Mouse (Mus musculus): Measurements from ENCODE around the gene Stkld1.
A peak's percentile ranks its signal among the peaks of the same experiment; 100 is the strongest.

Gene Stkld1

GRCm38 (mm10) chr2:26963923-26964723 lies 30.3 kb downstream of the Stkld1 start, which contains the start of gene Rexo4:
Rexo4 (minus strand) TSS chr2:26964386.
- DNase-seq (ENCODE audit: low spot score): peak; percentile 93

GRCm38 (mm10) chr2:26964724-26965370 lies 31.0 kb downstream of the Stkld1 start:
- DNase-seq (ENCODE audit: low spot score): peak; percentile 22

- DNase-seq (ENCODE audit: low spot score): no peak
Observed at GRCm38 (mm10) chr2:26967262-26967661, 33.4 kb downstream of the Stkld1 start.

GRCm38 (mm10) chr2:26973116-26973515 lies 39.3 kb downstream of the Stkld1 start, which contains the start of gene Adamts13:
Adamts13 (plus strand) TSS chr2:26973416.
- peak; percentile 26 for DNase-seq (ENCODE audit: low spot score)

GRCm38 (mm10) chr2:26973960-26974359 lies 40.1 kb downstream of the Stkld1 start:
- peak; percentile 39 for DNase-seq (ENCODE audit: low spot score)

- no peak for DNase-seq (ENCODE audit: low spot score)
Observed at GRCm38 (mm10) chr2:26980361-26980760, 46.5 kb downstream of the Stkld1 start.

GRCm38 (mm10) chr2:26984179-26984578 lies 50.3 kb downstream of the Stkld1 start:
- DNase-seq (ENCODE audit: low spot score): no peak

GRCm38 (mm10) chr2:26984640-26985039 lies 50.8 kb downstream of the Stkld1 start:
- DNase-seq (ENCODE audit: low spot score): no peak

- DNase-seq (ENCODE audit: low spot score): no peak
Observed at GRCm38 (mm10) chr2:26993936-26994335, 60.1 kb downstream of the Stkld1 start.

GRCm38 (mm10) chr2:26997498-26997897 lies 63.7 kb downstream of the Stkld1 start:
- DNase-seq (ENCODE audit: low spot score): no peak

GRCm38 (mm10) chr2:26997993-26998392 lies 64.1 kb downstream of the Stkld1 start:
- DNase-seq (ENCODE audit: low spot score): no peak

Measured in yolk sac, embryonic 10.5 days (tissue).